Comparison of ENCODE assay signal across 18 mouse cellular contexts in the genomic region with DNA sequence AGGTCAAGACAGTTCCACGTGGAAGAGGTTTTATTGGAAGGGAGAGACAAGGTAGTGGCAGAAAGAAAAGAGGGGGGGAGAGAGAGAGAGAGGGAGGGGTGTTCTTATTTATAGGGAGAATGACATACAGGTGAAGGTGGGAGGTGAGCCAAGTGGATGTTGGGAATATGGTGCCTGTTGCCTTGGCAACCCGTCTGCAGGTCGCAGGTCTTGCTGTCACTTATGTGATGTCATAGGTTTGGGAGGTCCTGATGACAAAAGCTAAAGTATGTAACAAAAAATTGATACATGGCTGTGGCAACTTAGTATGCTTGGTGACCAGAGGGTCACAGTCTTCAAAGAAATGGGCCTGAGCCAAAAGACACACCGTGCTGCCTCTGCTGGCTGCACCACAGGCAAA. TPM values are rescaled to one million over a fixed set of nuclear protein-coding genes. Genes with fewer than 3 reads are reported as not detected.
DNase-seq lines count a peak whose midpoint lies in the region; ATAC-seq lines count a peak whose summit lies in the region.
"Had no signal": no experiment of that assay in that cellular context is flagged by ENCODE, and none has a peak within 500 bp of the region (broad histone marks: within the 10 kb centered on the region; RNA-seq: fewer than 3 reads in every experiment).

No protein-coding gene starts in this region.

- ATAC-seq in hindbrain, embryonic 11.5 days (ENCODE audit: low FRiP score) = no peak
- ATAC-seq in midbrain, embryonic 15.5 days (replicated peaks) = peak; percentile 5; the same call in 1 of the 2 replicates
- ATAC-seq: CD4-positive, CD25-positive, alpha-beta regulatory T cell, adult 4 months; intestine, embryonic 15.5 days; liver, postnatal 0 days had no signal

- no peak overlapping the region for H3K4me2 ChIP-seq in hindbrain, embryonic 11.5 days (replicated peaks; ENCODE audit: low read depth, low read length)
- no peak overlapping the region for H3K4me2 ChIP-seq in midbrain, embryonic 15.5 days
- H3K4me2 ChIP-seq: embryonic facial prominence, embryonic 12.5 days; intestine, embryonic 15.5 days; kidney, embryonic 15.5 days; limb, embryonic 15.5 days had no signal

- H3K27me3 ChIP-seq in hindbrain, embryonic 11.5 days (ENCODE audit: control insufficient read depth, insufficient read depth, low read length) = no peaks in the 10 kb centered on the region
- no peaks in the 10 kb centered on the region for H3K27me3 ChIP-seq in midbrain, embryonic 15.5 days (replicated peaks)
- H3K27me3 ChIP-seq: embryonic facial prominence, embryonic 12.5 days; intestine, embryonic 15.5 days; kidney, embryonic 15.5 days; limb, embryonic 15.5 days had no signal

- H3K9ac ChIP-seq in hindbrain, embryonic 11.5 days (ENCODE audit: low read depth, low read length) = no peak overlapping the region
- H3K9ac ChIP-seq in midbrain, embryonic 15.5 days = no peak overlapping the region
- H3K9ac ChIP-seq: embryonic facial prominence, embryonic 12.5 days; intestine, embryonic 15.5 days; kidney, embryonic 15.5 days; limb, embryonic 15.5 days; liver, postnatal 0 days had no signal

- DNase-seq in retina, postnatal 1 day = peak; percentile 20
- DNase-seq in retina, embryonic 14.5 days (ENCODE audit: low spot score) = no peak
- peak; percentile 32 for DNase-seq in hindbrain, embryonic 11.5 days (ENCODE audit: low spot score)
- no peak for DNase-seq in right cerebral cortex, postnatal 4 days
- DNase-seq in gastrocnemius, adult 8-10 months (ENCODE audit: low spot score in 2 of 2) = no peak
- no peak for DNase-seq in spleen, adult 12 weeks (ENCODE audit: low spot score)
- DNase-seq: adrenal gland, adult 8-10 months; cerebellum, adult 9-11 months; gastrocnemius, postnatal 10 days; heart, postnatal 10 days; liver, postnatal 0 days; right cerebral cortex, postnatal 25 days had no signal

- peaks cover 3% of the 10 kb centered on the region; the same call in 1 of the 2 replicates for H3K4me1 ChIP-seq in hindbrain, embryonic 11.5 days (replicated peaks; ENCODE audit: control insufficient read depth, insufficient read depth, low read length)
- peaks cover 28% of the 10 kb centered on the region for H3K4me1 ChIP-seq in midbrain, embryonic 15.5 days
- H3K4me1 ChIP-seq: embryonic facial prominence, embryonic 12.5 days; intestine, embryonic 15.5 days had no signal

- H3K4me3 ChIP-seq in hindbrain, embryonic 11.5 days (ENCODE audit: low read depth, low read length) = no peak overlapping the region
- no peak overlapping the region for H3K4me3 ChIP-seq in midbrain, embryonic 15.5 days
- H3K4me3 ChIP-seq: embryonic facial prominence, embryonic 12.5 days; intestine, embryonic 15.5 days; kidney, embryonic 15.5 days; limb, embryonic 15.5 days had no signal

- H3K36me3 ChIP-seq in hindbrain, embryonic 11.5 days (ENCODE audit: control insufficient read depth, insufficient read depth, low read length) = no peaks in the 10 kb centered on the region
- no peaks in the 10 kb centered on the region for H3K36me3 ChIP-seq in midbrain, embryonic 15.5 days (replicated peaks)
- H3K36me3 ChIP-seq: embryonic facial prominence, embryonic 12.5 days; intestine, embryonic 15.5 days; kidney, embryonic 15.5 days; limb, embryonic 15.5 days had no signal

- WGBS in hindbrain, embryonic 11.5 days = 69% methylated on average over 4 of the region's 4 CpGs
- WGBS in midbrain, embryonic 15.5 days = 54% methylated on average over 4 of the region's 4 CpGs

- H3K9me3 ChIP-seq in hindbrain, embryonic 11.5 days (ENCODE audit: control insufficient read depth, low read length) = no peaks in the 10 kb centered on the region
- H3K9me3 ChIP-seq in midbrain, embryonic 15.5 days = no peaks in the 10 kb centered on the region
- H3K9me3 ChIP-seq: embryonic facial prominence, embryonic 12.5 days; intestine, embryonic 15.5 days; kidney, embryonic 15.5 days; limb, embryonic 15.5 days had no signal

- H3K27ac ChIP-seq in hindbrain, embryonic 11.5 days (ENCODE audit: low read depth, low read length) = peak overlapping the region; percentile 84; the same call in 1 of the 2 replicates
- H3K27ac ChIP-seq in midbrain, embryonic 15.5 days = peak overlapping the region; percentile 80
- H3K27ac ChIP-seq: embryonic facial prominence, embryonic 12.5 days; intestine, embryonic 15.5 days; kidney, embryonic 15.5 days; limb, embryonic 15.5 days had no signal

RNA-seq across cellular contexts. Expression of a gene that starts 10.1 kb away (rescaled TPM):
- polyA plus RNA-seq in hindbrain, embryonic 11.5 days (2014; fragmentation: Nextera tagmentation; extraction: Ambion mirVana) = 38.8 and 42.1 TPM in 2 replicates
- polyA plus RNA-seq in midbrain, embryonic 15.5 days (2015; fragmentation: Nextera tagmentation; extraction: Ambion mirVana) = 33.0 and 33.3 TPM in 2 replicates
- total RNA-seq in gastrocnemius, adult 8-10 months (2022) = 1 to 10 TPM; 4.1 to 5.9 (median 4.7) TPM

Comparison
In these comparisons a context has a peak if more than half of its experiments do, and no peak if none do; other contexts are left out.
1. DNase-seq: peak in retina, postnatal 1 day (single experiment) and hindbrain, embryonic 11.5 days (single experiment); none in retina, embryonic 14.5 days (single experiment), right cerebral cortex, postnatal 4 days (single experiment), gastrocnemius, adult 8-10 months (0 of 2) and spleen, adult 12 weeks (single experiment).